Mouse (Mus musculus): ENCODE data around the gene Selenoh. TPM values are rescaled to one million over a fixed set of nuclear protein-coding genes. Genes with fewer than 3 reads are reported as not detected.

Gene Selenoh
- polyA plus RNA-seq, 1 experiment from 2014 or later, result 310 TPM

DNA sequence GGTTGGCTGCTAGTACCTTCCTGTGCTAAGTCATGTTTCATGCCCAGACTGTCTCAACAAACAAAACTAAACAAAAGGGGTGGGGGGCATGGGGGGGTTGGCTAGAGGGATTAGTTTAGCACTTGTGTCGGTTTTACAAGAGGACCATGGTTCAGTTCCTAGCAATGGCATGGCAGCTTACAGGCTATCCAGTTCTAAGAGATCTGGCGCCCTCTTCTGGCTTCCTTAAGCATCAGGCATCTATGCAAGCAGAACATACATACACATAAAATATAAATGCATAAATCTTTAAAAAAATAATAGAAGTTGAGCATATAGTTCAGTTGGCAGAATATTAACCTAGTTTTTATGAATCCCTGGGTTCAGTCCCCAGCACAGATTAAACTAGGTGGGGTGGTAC lies 7.7 kb downstream of the Selenoh start:
- WGBS, result 38% methylated on average over 2 of the region's 2 CpGs

DNA sequence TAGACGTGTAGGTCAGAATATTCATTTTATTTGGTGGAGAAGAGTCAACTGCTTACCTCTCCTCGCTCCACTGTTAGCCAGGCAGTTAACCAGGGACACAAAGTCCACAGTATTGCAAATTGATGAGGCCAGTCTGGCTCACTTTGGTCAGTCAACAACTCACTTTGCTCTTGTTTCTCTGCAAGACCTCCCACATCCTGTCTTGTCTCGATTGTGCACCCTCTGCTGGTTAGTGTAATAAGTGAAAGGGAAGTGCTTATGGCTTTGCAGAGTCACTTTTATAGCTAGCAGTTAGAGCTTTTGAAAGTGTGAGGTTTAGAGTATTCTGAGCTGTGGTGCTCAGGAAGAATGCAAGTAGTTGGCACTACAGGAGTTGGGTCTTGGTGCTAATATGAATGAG lies 10.3 kb downstream of the Selenoh start:
- 65% methylated on average over 3 of the region's 3 CpGs for WGBS
- no peaks in the 10 kb centered on the region for H3K4me1 ChIP-seq
- no peaks in the 10 kb centered on the region for H3K36me3 ChIP-seq
- no peak overlapping the region for H3K27ac ChIP-seq
- H3K9ac ChIP-seq, result no peak overlapping the region
- H3K27me3 ChIP-seq, result no peaks in the 10 kb centered on the region
- H3K4me2 ChIP-seq (replicated peaks), result no peak overlapping the region
- H3K4me3 ChIP-seq, result no peak overlapping the region
- no peaks in the 10 kb centered on the region for H3K9me3 ChIP-seq
- ATAC-seq (ENCODE audit: low FRiP score, low read depth), result no peak

More for the DNA sequence above, 7.7 kb downstream of the Selenoh start:
- no peak overlapping the region for H3K4me2 ChIP-seq (replicated peaks)
- no peak overlapping the region for H3K4me3 ChIP-seq
- no peaks in the 10 kb centered on the region for H3K4me1 ChIP-seq
- no peak overlapping the region for H3K9ac ChIP-seq
- no peak for ATAC-seq (ENCODE audit: low FRiP score, low read depth)
- H3K27me3 ChIP-seq, result no peaks in the 10 kb centered on the region
- no peak overlapping the region for H3K27ac ChIP-seq
- no peaks in the 10 kb centered on the region for H3K36me3 ChIP-seq
- H3K9me3 ChIP-seq, result no peaks in the 10 kb centered on the region

DNA sequence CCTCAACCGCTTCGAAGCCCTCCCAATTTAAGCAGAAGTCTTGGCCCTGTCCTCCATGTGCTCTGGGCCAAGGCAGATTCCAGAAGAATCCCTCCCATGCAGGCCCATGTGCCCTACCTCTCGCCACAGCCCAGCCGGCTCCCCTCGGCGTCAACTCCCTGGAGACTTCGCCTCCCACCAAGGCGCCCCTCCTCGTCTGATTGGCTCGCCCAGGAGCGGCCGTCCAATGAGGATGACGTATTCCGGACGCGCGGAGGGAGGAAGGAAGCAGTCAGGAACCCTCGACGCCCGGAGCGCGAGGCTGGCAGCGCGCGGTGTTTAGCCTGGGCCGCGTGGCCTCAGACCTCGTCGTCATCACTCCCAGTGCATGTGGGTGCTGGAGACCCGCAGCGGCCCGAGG lies 11.8 kb downstream of the Selenoh start, which contains the start of gene Btbd18:
TSS of gene Btbd18 (plus strand) at position 274 of the 400 bp plus-strand sequence.
- Histone ChIP-seq H3K36me3 (no peaks in the 10 kb centered on the region), H3K9me3 (no peaks in the 10 kb centered on the region), H3K4me2 (replicated peaks) (no peak within 1 kb of the TSS), H3K27me3 (no peaks in the 10 kb centered on the region), H3K4me3 (no peak within 1 kb of the TSS), H3K27ac (no peak within 1 kb of the TSS), H3K9ac (no peak within 1 kb of the TSS), H3K4me1 (no peaks in the 10 kb centered on the region)
- ATAC-seq (ENCODE audit: low FRiP score, low read depth), result no peak
- WGBS, result 92% methylated on average over 32 of the region's 32 CpGs

DNA sequence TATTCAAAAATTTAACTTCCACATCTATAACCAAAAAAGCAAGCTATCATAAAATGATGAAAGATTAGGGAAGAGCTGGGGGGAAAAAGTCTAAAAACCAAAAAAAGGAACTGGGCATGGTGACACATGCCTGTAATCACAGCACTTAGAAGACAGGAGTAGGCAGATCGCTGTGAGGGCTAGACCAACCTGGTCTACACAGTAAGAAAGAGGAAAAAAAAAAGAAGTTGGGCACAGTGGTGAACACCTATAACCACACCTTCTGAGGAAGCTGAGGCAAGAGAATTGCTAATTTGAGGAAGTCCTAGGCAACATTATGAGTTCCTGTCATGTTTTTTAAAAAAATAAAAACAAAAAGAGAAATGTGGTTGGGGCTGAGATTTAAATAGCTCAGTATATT lies 14.7 kb downstream of the Selenoh start:
- H3K27me3 ChIP-seq, result no peaks in the 10 kb centered on the region
- H3K27ac ChIP-seq, result no peak overlapping the region

DNA sequence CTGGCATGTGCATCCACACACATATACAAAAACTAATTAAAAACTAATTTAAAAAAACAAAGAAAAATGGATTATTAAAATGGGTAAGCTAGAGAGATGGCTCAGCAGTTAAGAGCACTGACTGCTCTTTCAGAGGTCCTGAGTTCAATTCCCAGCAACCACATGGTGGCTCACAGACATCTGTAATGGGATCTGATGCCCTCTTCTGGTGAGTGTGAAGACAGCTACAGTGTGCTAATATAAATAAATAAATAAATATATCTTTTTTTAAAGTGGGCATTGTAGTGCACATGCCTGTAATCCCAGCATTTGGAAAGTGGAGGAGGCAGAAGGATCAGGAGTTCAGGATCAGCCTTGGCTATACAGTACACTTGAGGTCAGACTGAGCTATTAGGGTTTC lies 17.2 kb downstream of the Selenoh start:
- H3K27me3 ChIP-seq, result no peaks in the 10 kb centered on the region
- H3K36me3 ChIP-seq, result no peaks in the 10 kb centered on the region
- H3K9ac ChIP-seq, result no peak overlapping the region
- no peak overlapping the region for H3K4me3 ChIP-seq
- ATAC-seq (ENCODE audit: low FRiP score, low read depth), result no peak
- no peak overlapping the region for H3K27ac ChIP-seq
- peaks cover 7% of the 10 kb centered on the region for H3K4me1 ChIP-seq
- no peaks in the 10 kb centered on the region for H3K9me3 ChIP-seq
- H3K4me2 ChIP-seq (replicated peaks), result no peak overlapping the region

More for the DNA sequence above, 14.7 kb downstream of the Selenoh start:
- H3K36me3 ChIP-seq, result no peaks in the 10 kb centered on the region
- H3K9ac ChIP-seq, result no peak overlapping the region
- H3K4me1 ChIP-seq, result no peaks in the 10 kb centered on the region
- no peaks in the 10 kb centered on the region for H3K9me3 ChIP-seq
- no peak overlapping the region for H3K4me3 ChIP-seq
- no peak for ATAC-seq (ENCODE audit: low FRiP score, low read depth)
- H3K4me2 ChIP-seq (replicated peaks), result no peak overlapping the region
- 81% methylated on average over 1 of the region's 1 CpGs for WGBS

GRCm38 (mm10) chr2:84650464-84651195 lies 19.9 kb downstream of the Selenoh start, which contains the start of gene Ctnnd1:
Gene Ctnnd1, minus strand, starts transcription at chr2:84650765.
- H3K9ac ChIP-seq, result peak within 1 kb of the TSS; percentile 84
- peak; percentile 98 for ATAC-seq (ENCODE audit: low FRiP score, low read depth)
- 0% methylated on average over 15 of the region's 15 CpGs for WGBS
- peaks cover 18% of the 10 kb centered on the region for H3K4me1 ChIP-seq
- peak within 1 kb of the TSS; percentile 94 for H3K27ac ChIP-seq
- peak within 1 kb of the TSS; percentile 76 for H3K4me2 ChIP-seq (replicated peaks)
- H3K4me3 ChIP-seq, result peak within 1 kb of the TSS; percentile 62
- no peaks in the 10 kb centered on the region for H3K9me3 ChIP-seq
- no peaks in the 10 kb centered on the region for H3K36me3 ChIP-seq
- no peaks in the 10 kb centered on the region for H3K27me3 ChIP-seq

DNA sequence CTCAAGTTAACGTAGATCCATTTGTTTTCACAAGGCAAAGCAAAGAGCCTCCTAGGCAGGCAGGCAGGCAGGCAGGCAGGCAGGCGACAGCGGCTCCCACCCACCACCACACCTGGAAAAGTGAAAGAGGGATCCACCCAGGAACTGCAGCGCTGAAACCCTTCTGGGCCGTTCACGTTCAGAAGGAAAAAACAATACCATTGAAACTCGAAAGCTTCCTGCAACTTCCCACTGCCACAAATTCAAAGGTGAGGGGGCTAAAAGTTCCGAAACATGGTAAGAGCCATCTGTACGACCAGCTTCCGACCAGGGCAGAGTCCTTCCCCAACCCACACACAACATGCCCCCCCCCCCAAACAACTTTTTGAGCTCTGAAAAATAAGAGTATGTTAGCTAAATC lies 20.9 kb downstream of the Selenoh start:
- Histone ChIP-seq H3K36me3 (no peaks in the 10 kb centered on the region), H3K27me3 (no peaks in the 10 kb centered on the region), H3K4me1 (peaks cover 18% of the 10 kb centered on the region), H3K4me2 (replicated peaks) (peak overlapping the region; percentile 76), H3K4me3 (peak overlapping the region; percentile 62), H3K9ac (peak overlapping the region; percentile 84), H3K27ac (peak overlapping the region; percentile 94), H3K9me3 (no peaks in the 10 kb centered on the region)
- WGBS, result under 1% methylated on average over 10 of the region's 10 CpGs
- no peak for ATAC-seq (ENCODE audit: low FRiP score, low read depth)

- no peaks in the 10 kb centered on the region for H3K27me3 ChIP-seq
- peak overlapping the region; percentile 76 for H3K4me2 ChIP-seq (replicated peaks)
- H3K4me3 ChIP-seq, result peak overlapping the region; percentile 62
- no peak overlapping the region for H3K27ac ChIP-seq
- no peaks in the 10 kb centered on the region for H3K9me3 ChIP-seq
- peaks cover 24% of the 10 kb centered on the region for H3K4me1 ChIP-seq
- ATAC-seq (ENCODE audit: low FRiP score, low read depth), result no peak
- 57% methylated on average over 6 of the region's 6 CpGs for WGBS
- H3K9ac ChIP-seq, result peak overlapping the region; percentile 59
- H3K36me3 ChIP-seq, result no peaks in the 10 kb centered on the region
These were observed 22.2 kb downstream of the Selenoh start for GRCm38 (mm10) chr2:84648369-84648768.

DNA sequence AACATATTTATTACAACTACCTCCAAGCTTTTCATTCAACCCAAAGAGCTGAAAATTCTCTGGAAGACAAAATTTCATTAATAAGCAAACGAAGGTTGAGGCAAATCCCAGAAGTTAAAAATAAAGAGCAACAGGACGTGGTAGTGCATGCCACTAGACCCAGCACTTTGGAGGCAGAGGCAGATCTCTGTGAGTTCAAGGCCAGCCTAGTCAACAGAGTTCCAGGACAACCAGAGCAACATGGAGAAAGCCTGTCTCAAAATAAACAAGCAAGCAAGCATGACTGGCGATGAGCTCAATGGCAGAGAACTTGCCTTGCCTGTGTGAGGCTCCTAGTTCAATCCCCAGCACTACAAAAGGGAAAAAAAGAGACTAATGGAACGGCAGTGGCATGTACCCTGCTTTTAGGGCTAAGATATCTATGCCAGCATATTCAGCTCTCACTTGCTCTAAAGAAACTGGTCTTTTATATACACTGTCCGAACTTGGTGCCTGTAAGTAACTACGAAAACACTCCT lies 23.5 kb downstream of the Selenoh start:
- no peak for ATAC-seq (ENCODE audit: low FRiP score, low read depth)
- 94% methylated on average over 6 of the region's 6 CpGs for WGBS
- H3K4me1 ChIP-seq, result peaks cover 28% of the 10 kb centered on the region

DNA sequence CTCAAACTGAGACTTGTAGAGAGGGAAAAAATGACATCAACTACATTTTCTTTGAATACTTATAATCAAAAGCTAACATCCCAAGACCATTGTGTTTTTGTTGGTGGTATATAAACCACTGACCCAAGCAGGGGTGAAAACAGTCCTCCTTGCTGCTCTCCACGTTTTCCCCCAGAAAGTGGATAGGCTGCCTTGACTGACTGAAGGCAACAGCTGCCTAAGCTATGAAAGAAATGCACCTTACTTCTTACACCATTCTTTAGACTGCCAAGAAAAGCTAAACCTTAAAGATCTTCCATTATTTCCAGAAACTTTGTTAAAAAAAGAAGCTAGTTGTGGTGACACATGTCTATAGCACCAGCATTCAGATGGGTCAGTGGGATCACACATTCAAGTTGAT lies 24.4 kb downstream of the Selenoh start:
- H3K9me3 ChIP-seq, result no peaks in the 10 kb centered on the region
- peaks cover 28% of the 10 kb centered on the region for H3K4me1 ChIP-seq
- H3K9ac ChIP-seq, result no peak overlapping the region
- no peak overlapping the region for H3K27ac ChIP-seq
- no peaks in the 10 kb centered on the region for H3K27me3 ChIP-seq
- no peak overlapping the region for H3K4me3 ChIP-seq
- H3K4me2 ChIP-seq (replicated peaks), result no peak overlapping the region
- WGBS, result 85% methylated on average over 1 of the region's 1 CpGs
- no peak for ATAC-seq (ENCODE audit: low FRiP score, low read depth)
- H3K36me3 ChIP-seq, result no peaks in the 10 kb centered on the region

More for the DNA sequence above, 23.5 kb downstream of the Selenoh start:
- Histone ChIP-seq H3K9ac (no peak overlapping the region), H3K9me3 (no peaks in the 10 kb centered on the region), H3K4me3 (no peak overlapping the region), H3K27me3 (no peaks in the 10 kb centered on the region), H3K27ac (no peak overlapping the region), H3K36me3 (no peaks in the 10 kb centered on the region), H3K4me2 (replicated peaks) (peak overlapping the region; percentile 16)

- Histone ChIP-seq H3K9ac (no peak overlapping the region), H3K27ac (no peak overlapping the region)
- 0 out of 2 replicates have a peak, but pooled peaks have one; percentile 36 for ATAC-seq (ENCODE audit: low FRiP score, low read depth)
These were observed 29.7 kb downstream of the Selenoh start for GRCm38 (mm10) chr2:84640833-84641232.

GRCm38 (mm10) chr2:84638428-84639220 lies 31.9 kb downstream of the Selenoh start:
- no peaks in the 10 kb centered on the region for H3K27me3 ChIP-seq
- no peaks in the 10 kb centered on the region for H3K9me3 ChIP-seq
- 57% methylated on average over 5 of the region's 5 CpGs for WGBS
- H3K4me1 ChIP-seq, result peaks cover 62% of the 10 kb centered on the region
- H3K4me3 ChIP-seq, result no peak overlapping the region
- no peak overlapping the region for H3K9ac ChIP-seq
- peak overlapping the region; percentile 39; the same call in 1 of the 2 replicates for H3K27ac ChIP-seq
- ATAC-seq (ENCODE audit: low FRiP score, low read depth), result no peak
- no peaks in the 10 kb centered on the region for H3K36me3 ChIP-seq
- H3K4me2 ChIP-seq (replicated peaks), result no peak overlapping the region

More at GRCm38 (mm10) chr2:84640833-84641232, 29.7 kb downstream of the Selenoh start:
- H3K4me2 ChIP-seq (replicated peaks), result no peak overlapping the region
- H3K4me1 ChIP-seq, result peaks cover 44% of the 10 kb centered on the region
- no peaks in the 10 kb centered on the region for H3K9me3 ChIP-seq
- no peak overlapping the region for H3K4me3 ChIP-seq
- H3K27me3 ChIP-seq, result no peaks in the 10 kb centered on the region
- no peaks in the 10 kb centered on the region for H3K36me3 ChIP-seq
